Mouse (Mus musculus) cortical plate, adult 2 months (tissue): Measurements from ENCODE around the gene Rrh.

ENCODE experiments used
- CTCF ChIP-seq: fragments of 200-500 bp; IDR thresholded peaks from 2 replicates; pipeline ENCODE4 v1.5.1; 2011; ENCODE audit warnings: mild to moderate bottlenecking, control low read depth, low read length; ENCODE audit not compliant: insufficient read depth; ENCODE audit errors: extremely low read depth
- POLR2A ChIP-seq: fragments of 200-500 bp; IDR thresholded peaks from 2 replicates; pipeline ENCODE4 v1.6.1; 2011; ENCODE audit warnings: mild to moderate bottlenecking, low read length, control low read depth; ENCODE audit not compliant: insufficient read depth; ENCODE audit errors: extremely low read depth

GRCm38 (mm10) chr3:129771210-129771609 lies 51.2 kb downstream of the Rrh start:
- no peak for TF ChIP-seq POLR2A
- no peak for TF ChIP-seq CTCF
